Mouse (Mus musculus): ENCODE results near the gene Ncbp1.

Ncbp1 gene

DNA sequence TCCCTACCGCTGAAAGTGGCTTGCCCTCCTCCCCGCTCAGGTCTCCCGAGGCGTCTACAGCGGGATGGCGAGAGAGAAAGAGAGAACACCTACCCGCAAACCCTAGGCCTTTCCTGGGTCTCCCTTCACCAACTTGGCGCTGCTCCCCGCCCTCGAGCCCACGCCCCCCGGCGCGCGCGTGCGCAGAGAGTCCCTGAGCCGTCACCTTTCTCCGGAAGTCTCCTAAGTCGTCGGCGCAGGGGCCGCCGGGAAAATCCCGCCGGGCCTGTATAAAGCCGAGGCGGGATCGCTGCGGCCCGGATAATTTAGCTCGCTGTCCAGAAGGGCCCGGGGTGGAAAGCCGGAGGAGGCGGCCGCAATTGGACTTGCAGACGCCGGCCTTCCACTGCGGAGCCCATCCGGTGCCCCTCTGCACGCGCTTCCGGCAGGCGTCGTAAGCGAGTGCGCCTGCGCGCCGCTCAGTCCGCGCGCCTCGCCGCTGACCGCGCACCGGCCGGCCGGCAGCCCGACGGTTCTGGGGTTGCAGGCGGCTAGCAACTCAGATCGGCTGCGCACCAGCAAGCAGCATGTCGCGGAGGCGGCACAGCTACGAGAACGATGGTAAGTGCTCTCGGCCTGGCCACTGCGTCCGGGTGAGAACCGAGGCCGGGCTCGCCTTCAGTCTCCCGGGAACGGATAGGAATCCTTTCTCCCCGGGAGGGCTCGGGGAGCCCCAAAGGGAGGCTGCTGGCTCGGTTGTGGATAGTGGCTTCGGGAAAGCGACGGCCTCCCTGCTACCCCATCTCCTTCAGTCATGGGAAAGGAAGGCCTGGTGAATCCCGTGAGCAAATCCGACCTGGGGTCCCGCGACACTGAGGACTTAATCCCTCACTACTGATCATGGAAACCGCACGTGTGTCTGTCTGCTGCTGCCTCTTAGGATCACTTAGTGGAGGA is at the start of gene Ncbp1, which contains the start of gene Tstd2:
Ncbp1 (plus strand) TSS at position 327 of the 936 bp plus-strand sequence.
Tstd2 (minus strand) TSS at position 408 of the 936 bp plus-strand sequence.
- DNase-seq: peak; percentile 92

DNA sequence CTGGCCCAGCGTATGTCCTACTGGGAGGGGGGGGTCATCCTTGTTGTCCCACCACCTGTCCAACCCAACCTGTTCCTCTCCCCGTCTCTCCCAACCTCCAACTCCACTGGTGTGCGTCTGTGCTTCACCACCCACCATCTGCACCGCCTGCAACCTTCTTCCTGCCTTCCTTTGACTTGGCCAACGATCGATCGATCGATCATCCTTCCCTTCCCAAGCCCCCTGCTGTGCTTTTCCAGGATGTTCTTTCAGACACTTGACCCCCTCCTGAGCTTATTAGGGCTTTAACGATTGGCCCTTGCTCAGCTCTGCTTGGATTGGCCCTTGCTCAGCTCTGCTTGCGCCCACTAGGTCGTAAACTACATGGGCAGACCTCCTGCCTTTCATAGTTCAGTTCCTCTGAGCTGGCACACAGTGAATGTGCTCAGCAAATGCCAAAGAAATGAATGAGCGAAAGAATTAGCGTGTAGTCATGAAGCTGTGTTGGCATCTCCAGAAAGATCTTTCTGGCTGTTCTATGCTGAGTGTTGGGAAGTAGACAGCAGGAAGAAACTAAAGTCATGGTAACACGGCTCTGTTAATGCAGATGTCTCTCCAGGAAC is 48.8 kb upstream of the Ncbp1 start:
- DNase-seq: no peak

DNA sequence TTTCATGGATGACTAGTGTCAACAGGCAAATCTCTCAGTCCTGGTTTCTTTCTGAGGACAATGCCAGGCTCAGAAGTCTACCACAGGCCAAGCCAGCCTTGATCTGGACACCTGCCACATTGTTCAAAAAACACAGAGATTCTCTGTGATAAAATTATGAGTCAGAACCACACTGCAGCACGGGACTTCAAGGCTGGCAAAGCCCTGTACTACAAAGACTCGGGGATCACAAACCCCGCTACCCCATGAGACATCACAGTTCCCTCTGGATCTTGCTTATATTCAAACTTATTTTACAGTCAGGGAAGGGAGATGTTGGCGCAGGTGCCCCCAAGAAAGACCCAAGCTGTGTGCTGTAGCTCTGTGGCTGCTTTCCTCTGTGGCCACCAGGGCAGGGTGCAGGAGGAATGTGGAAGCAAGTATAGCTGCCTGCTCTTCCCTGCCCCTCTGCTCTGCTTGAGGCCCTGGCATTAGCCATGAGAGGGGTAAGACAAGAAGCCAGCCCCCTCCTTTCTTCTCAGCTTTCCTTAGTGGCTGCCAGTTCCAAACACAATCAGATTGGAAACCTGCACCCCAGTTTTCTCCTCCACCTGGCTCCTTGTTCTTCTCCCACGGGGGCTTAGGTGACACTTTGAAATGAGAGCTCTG is 45.9 kb upstream of the Ncbp1 start:
- no peak for DNase-seq

DNA sequence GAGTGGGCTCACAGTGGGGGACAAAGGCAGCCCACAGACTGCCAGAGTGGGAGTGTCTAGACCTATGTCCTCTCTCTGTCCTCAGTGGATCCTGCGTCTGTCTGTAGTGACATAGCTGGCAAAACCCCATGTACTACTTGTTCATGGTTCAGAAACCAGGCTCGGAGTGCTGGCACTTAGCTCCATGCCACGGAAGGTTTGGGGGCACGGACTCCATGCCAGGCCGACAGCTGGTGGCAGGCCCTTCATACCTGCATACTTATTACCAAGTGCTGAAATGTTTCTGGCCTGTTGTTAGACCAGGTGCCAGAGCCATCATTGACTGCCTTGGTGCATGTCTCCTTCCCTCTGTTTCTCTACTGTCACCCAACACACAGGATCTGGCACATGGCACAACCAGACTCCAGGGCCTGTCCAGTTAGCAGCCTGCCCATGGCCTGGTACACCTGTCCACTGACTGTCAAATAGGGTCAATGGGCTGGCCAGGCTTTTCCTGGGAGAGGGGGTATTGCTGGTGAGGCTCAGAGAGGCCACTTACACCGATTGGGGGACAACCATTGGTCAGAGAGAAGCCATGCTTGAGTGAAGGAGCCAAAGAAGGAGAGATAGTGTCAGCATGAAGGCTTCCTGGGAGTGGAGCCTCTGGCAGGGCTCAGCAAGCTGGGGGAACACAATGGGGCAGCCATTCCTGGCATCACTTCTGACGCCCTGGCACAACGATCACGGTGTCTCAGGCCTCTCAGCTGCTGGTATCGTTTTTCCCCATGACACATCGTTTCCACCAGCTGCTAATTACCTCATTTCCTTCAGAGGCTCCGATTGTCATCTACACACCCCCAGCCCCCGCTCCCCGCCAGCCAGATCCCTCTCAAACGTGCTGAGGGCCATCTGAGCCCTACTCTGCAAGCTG is 43.2 kb upstream of the Ncbp1 start:
- DNase-seq: no peak

DNA sequence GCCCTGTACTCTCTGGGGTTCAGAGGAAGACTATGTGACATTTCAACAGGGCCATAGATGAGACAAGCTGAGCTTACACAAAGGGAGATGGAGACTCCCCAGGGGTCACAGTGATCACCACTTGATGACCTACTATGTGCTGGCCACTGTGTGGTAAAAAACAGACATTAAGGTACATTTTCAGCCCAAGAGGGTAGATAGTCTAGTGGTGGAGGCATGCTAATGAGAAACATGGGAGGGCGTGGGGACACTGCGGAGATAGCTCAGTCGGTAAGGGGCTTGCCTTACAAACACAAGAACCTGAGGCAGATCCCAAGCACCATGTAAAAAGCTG is 42.6 kb upstream of the Ncbp1 start:
- no peak for DNase-seq

DNA sequence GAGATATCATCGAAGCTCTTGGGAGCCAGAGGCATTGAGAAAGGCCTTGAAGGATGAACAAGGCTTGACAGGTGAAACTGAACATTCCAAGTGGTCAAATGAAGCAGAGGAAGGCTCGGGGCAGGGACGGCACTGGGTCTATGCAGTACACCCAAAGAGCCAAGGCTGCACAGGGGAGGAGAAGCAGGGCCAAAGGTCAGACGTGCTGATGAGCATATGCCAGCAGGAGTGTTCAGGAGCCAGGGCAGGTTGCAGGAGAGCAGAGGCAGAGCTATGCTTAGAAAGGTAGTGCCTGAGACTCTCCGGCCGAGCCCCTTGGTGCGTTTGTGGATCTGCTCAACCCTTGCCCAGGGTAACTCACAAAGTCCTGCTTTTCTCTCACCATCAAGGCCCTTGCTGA is 41.9 kb upstream of the Ncbp1 start:
- no peak for DNase-seq

DNA sequence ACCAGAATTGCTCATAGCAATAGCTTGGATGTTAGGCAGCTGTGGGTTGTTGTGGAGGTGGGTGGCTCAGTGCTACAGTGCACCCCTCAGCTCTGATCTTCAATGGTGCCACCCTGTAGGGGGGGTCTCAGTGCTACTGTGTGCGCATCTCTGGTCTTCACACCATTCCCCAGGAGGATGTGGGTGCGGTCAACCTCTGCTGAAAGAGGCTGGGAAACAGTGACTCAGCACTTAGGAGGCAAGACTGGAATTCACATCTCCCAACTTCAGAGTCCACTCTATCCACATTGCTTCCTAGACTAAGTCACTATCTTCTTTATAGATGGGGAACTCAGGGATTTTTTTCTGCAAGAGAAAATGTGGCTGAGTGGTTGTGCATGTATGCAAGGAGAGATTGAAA is 40.8 kb upstream of the Ncbp1 start:
- DNase-seq: no peak

DNA sequence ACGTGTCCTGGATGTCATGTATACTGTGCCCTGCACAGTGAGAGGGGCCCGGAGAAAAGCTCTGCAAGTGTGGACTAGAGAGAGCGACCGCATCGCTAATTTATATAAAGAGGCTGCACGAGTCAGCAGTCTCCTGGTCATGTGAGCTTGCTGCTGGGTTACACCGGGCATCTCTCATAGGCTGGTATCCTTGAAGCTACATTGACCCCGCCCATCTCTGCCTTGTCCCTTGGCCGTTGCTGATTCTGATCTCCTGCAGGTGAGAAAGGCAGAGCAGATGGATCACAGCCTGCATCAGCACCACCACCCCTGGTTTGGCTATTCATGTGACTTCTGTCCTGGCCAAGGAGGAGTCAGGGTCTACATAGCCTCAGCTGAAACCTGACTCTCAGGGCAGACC is 39.3 kb upstream of the Ncbp1 start:
- DNase-seq: no peak

DNA sequence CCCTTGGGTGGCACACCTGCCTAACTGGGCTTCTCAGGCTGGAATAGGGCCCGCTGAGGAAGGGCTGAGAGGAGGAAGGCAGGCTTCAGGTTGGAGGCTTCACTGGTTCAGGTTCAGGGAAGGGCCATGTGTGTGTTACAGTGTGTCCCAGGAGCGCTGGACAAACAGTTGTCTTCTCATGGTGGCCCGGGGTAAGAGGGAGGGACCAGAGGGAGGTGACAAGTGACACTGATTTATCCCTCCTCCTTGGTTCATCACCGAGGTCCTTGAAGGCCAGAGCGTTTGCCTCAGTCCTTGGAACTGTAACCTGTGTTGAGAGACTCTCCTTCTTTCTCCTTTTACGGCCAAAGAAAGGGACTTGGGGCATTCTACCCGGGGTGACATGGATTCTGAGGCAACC is 37.9 kb upstream of the Ncbp1 start:
- no peak for DNase-seq

DNA sequence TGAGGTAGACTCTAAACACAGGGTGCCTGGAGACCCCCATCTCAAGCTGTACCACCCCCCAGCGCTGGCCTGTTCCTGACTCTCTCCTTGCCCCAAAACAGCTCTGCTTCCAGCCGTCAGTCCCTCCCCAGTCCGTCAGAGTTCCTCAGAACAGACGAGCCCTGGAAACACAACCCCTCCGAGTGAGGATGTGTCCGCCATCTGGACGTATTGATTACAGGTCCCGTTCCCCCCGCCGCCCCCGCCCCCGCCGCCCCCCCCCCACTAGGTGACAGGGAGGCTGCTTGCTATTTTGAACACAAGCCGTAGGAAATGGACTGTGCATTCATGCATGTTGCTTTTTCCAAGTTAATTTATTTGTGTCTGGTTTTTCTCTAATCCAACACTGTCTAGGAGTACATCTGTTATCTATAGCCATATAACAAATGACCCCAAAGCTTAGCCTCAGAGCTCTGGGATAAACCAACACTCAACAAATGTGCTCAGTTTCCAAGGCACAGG is 37.2 kb upstream of the Ncbp1 start:
- no peak for DNase-seq

DNA sequence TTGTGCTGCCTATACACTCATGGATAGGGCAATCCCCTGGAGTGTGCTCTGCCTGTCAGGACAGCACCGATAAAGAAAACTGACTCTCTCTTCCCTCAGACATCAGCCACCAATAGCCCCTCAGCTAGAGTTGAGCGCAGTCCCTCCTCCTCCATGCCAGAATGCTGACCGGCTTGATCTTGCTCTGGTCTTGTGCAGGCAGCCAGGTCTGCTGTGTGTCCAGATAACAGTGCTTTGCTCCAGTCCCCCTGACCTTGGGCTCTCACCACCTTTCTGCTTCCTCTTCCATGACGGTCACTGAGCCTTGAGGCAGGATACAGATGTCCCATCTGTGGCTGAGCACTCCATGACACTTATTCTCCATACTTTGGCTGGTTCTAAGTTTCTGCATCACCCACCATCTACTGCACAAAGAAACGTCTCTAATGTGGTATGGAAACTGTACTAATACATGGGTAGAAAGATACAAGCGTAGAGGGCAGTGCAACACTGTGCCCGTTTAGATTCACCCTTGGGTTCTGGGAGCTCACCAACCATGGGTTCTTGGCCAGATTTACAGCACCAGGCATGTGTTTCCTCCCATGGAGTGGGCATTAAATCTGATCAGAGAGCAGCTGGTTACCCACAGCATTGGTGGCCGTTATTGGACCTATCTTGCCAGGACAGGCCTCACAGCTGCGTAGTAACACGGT is 36.2 kb upstream of the Ncbp1 start:
- no peak for DNase-seq

DNA sequence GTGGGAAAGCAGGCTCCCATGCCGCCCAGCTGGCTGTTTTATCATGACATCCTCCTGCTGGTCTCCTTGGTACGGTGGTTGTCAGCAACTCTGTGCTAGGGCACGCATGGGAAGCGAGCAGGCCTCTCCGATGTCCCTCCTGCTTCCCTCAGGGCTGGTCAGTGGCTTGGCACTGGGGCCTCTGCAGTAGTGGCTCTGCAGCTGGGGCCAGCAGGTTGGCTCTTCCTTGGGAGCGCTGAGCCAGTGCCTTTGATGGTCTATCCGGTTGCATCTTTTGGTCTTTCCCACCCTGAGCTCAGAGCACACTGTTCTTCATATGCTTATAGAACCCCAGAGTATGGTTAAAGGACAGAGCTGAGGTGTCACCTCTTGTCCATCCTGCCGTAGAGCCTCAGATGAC is 28.3 kb upstream of the Ncbp1 start:
- DNase-seq: no peak

DNA sequence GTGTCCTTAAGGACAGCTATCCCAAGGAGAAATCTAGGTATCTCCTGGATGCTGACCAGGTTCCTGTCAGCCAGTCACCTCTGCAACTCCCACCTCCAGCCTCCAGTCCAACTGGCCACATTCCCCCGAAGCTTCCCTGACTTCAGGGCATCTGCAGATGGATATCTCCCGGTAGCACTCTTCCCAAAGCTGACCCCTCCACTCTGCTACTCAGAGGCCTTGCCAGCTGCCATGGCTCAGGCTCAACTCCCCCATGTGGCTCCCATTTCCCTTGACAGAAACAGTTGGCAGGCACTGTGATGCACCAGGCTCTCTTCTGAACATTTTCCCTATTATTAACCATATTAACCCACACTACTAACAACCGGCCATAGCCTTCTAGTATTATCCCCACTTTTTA is 27.1 kb upstream of the Ncbp1 start:
- DNase-seq: peak; percentile 11

DNA sequence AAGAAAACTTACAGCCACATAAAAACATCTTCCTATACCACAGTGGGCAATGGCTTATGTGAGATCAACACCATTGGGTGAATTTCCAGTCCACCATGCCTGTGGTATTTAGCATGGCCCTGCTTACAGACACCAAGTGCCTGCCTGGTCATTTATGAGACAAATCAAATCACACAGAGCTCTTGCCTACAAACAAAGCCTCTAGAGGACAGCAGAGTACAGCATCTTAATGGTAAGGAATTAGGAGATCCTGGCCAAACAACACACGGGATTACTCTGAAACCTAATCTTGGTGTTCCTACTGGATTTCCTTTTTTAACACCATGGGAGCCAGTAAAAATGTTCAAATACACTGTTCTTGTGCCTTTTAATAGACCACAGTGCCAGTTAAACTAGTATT is 23.1 kb upstream of the Ncbp1 start:
- no peak for DNase-seq

DNA sequence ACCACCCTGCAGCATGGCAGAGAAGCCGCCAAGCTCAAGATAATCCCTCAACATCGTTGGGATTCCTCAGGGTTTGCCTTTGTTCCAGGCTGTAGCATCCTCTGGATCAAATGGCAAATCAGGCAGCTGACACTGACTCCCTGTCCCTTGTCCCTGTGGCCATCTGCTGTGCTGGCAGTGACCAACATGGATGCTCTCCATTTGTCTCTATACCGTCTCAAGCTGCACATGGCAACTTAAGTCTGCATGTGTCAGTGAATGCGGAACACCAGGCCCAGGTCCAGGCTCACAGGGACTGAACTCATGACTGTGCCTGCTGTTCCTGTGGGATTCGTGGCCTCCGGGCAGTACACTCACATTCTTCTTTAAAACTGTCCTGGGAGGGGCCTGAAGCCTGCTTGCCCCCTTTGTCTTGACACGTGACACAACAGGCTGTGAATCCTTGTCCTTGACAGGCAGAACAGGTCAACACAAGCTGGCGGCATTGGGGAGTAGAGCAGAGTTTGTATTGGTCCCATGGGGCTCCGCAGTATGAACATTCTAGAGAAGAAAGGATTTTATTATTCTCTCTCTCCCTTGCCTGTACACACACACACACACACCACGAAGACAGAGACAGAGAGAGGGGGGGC is 21.8 kb upstream of the Ncbp1 start:
- no peak for DNase-seq

DNA sequence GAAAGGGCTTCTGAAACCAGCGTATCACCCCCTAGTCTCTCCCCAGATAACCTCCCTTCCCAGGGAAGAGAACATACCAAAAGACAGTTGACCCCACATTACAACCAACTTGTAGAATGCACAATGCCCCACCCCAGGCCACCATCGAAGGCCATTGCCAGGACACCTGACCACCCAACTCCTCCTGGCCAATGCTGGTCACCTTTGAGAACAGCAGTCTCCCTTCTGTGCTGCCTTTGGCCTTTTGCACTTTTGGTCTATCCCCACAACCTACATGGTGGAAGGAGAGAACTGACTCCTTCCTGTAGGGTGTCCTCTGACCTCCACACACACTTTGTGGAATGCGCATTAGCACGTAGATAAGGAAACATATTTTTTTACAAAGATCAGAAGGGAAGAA is 20.9 kb upstream of the Ncbp1 start:
- no peak for DNase-seq

DNA sequence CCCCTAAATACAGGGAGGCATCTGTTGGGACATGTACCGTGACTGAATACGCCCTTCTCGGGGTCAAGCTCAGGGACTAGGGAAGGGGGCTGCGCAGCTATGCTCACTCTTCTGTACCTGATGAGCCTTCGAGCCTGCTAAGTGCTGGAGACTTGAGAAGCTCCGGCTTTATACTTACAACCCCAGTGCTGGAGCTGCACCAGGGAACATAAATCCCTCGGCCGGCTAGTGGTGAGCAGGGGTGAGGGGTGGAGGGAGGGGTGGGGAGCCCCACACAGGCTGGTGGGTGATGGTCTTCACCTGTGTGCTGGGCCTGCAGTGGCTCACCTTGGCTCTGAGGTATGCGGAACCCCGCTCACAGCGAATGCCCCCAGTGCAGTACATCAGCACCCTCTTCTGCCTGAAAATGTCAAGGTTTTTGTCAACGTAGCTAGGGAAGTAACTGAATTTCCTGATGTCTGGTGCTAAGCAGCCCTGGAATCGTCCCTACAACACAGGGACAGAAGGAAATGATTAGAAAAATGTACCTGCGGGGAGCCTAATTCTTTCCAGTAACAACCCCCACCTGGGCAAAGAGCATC is 18.8 kb upstream of the Ncbp1 start:
- no peak for DNase-seq

DNA sequence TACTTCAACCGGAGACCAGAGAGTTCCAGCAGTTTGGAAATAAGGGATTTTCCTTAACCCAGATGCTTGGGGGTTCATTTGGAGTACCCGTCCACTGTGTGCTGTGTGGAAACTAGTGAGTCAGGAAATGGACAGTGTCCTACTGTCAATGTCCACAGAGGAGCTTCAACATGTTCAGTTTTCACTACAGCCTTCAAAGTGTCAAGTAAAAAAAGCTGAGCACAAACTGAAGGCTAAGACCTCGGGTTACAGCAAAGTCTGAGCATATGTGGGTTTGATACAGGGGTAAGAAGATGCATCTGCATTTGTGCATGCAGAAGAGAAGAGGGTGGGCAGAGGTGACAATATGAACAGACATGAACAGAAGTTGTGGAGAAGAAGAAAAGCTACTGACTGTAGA is 17.6 kb upstream of the Ncbp1 start:
- DNase-seq: no peak

DNA sequence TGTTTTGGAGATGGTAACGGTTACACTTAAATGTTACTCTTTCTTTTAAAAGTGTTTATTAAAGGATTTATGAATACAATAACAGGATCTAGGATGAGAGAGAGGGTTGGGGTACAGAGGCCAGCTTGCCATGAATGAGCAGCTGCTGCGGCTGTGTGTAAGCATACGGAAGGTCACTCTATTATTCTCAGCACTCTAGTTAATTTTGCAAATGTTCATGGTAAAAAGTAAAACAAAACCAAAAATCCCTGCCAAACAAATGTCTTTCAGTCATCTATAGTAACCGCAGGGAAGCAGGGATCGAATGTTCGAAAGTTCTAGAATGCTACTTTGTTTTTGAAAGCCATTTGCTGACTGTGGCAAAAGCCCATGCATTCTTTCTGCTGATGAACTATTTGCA is 15.1 kb upstream of the Ncbp1 start:
- DNase-seq: no peak

DNA sequence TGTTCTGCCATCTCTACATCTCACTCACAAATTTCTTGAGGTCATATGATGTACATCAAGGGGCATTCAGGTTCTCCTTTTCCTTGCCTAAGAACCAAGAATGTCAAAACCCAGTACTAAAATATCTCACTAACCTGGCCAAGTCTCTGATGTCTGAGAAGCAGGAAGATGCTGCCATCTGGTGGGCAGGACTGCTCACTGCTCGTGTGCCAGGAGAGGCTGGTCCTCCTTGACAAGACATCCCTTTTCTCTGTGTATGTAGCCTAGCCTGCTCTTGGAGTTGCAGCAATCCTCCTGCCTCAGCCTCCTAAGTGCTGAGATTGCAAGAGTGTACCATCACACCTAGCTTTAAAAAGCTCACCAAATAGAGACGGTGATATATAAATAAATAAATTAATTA is 11.9 kb upstream of the Ncbp1 start:
- peak; percentile 75 for DNase-seq

DNA sequence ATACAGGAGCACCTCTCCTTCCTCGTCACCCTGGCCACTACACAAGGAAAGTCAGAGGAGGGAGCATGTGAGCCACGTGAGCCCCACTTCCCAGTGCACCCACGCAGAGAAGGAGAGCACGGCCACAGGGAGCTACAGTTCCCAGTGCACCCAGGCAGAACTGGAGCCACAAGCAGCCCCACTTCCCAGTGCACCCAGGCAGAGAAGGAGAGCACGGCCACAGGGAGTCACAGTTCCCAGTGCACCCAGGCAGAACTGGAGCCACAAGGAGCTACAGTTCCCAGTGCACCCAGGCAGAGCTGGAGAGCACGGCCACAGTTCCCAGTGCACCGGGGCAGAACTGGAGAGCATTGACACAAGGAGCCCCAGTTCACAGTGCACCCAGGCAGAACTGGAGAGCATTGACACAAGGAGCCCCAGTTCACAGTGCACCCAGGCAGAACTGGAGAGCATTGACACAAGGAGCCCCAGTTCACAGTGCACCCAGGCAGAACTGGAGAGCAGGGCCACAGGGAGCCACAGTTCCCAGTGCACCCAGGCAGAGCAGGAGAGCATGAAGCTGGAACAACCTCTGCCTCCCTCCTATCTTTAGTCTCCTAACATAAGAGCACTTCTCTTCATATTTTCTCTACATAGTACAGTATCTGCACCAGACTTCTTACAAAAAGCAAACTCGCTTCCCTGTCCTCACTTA is 9.0 kb upstream of the Ncbp1 start:
- no peak for DNase-seq

Measured in lung, postnatal 14 days (tissue).